Mouse (Mus musculus): ENCODE measurements around the gene Kcnn1.

- TF ChIP-seq GATA1 (IDR thresholded peaks at IDR 0.05; ENCODE audit: borderline replicate concordance, low read length) (no peak), FLI1 (IDR thresholded peaks at IDR 0.05; ENCODE audit: low read length) (no peak)
Measured at GRCm38 (mm10) chr8:70831517-70831916, 31.5 kb downstream of the Kcnn1 start.
